Mouse (Mus musculus) olfactory bulb, adult 2 months (tissue): Measurements from ENCODE around the gene Ezh1.

ENCODE experiments used
- CTCF ChIP-seq: fragments of 200-500 bp; IDR thresholded peaks from 2 replicates; pipeline ENCODE4 v1.5.1; 2012; ENCODE audit warnings: low read depth, mild to moderate bottlenecking, low read length, moderate library complexity; ENCODE audit not compliant: insufficient read depth
- POLR2A ChIP-seq: fragments of 200-500 bp; IDR thresholded peaks from 2 replicates; pipeline ENCODE4 v1.6.1; 2012; ENCODE audit warnings: mild to moderate bottlenecking, low read depth, low read length, moderate library complexity; ENCODE audit not compliant: insufficient read depth

GRCm38 (mm10) chr11:101211970-101212369, 14.3 kb downstream of the Ezh1 start:
- TF ChIP-seq CTCF (no peak), POLR2A (no peak)
